Mouse (Mus musculus) liver, embryonic 14.5 days (tissue): Measurements from ENCODE around the gene Ccdc107.

ENCODE experiments used
- CTCF ChIP-seq: IDR thresholded peaks from 2 replicates; pipeline ENCODE4 v1.5.1; 2016; ENCODE audit warnings: antibody characterized with exemption, low read depth, control low read depth
- EP300 ChIP-seq: IDR thresholded peaks from 2 replicates; pipeline ENCODE4 v1.6.1; 2016; ENCODE audit warnings: antibody characterized with exemption, low read depth

DNA sequence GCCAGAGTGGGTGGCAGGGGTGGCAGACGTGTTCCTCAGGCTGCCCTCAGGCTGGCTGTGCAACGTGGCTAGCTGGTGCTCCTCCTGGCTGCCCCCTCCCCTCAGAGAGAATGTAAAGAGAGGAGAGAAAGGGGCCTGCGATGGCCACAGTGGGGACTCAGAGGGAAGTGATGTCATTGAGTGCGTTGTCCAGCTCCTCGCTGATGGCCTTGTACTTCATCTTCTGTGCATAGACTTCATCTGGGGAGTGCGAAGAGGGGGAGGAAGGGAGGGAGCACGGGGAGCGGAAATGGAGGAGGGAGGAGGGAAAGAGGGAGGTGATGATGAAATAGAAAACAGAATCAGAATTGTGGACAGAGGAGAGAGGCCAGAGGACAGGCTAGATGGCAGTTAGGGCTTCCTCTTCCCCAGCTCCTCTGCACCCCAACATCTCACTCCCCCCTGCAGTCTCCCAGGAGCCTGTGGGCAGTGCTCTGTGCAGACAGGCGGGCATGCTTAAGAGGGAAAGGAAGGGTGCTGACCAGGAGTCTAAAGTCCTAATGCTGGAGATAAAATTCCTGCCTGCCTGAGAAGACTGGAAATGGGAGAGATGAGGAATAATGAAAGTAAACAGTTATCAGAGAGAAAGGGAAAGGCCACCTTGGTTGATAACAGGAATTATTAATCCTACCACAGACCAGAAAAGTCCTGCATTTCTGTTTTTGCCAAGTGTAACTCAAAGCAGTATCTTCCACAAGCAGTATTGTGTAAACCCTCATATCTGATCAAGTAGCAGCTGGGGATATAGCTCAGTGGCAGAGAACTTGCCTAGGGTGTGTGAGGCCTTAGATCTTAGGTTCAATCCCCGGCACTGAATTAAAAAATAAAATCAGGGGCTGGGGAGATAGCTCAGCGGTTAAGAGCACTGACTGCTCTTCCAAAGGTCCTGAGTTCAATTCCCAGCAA lies 23.3 kb downstream of the Ccdc107 start:
- no peak for TF ChIP-seq EP300
- TF ChIP-seq CTCF = no peak
